Mouse (Mus musculus): ENCODE measurements around the gene Atp8b2. TPM values are rescaled to one million over a fixed set of nuclear protein-coding genes. Genes with fewer than 3 reads are reported as not detected.

The Atp8b2 gene
- polyA plus RNA-seq, 1 experiment from 2014 or later, result 14.7 TPM

- WGBS, result 90% methylated on average over 6 of the region's 6 CpGs
- no peak overlapping the region for H3K27ac ChIP-seq (replicated peaks; ENCODE audit: low read depth, low read length)
- H3K4me2 ChIP-seq (ENCODE audit: low read length), result no peak overlapping the region
- no peak overlapping the region for H3K4me3 ChIP-seq (replicated peaks; ENCODE audit: low read depth, low read length)
- DNase-seq (no peak), ATAC-seq (ENCODE audit: low FRiP score, low TSS enrichment) (no peak)
- no peak overlapping the region for H3K9ac ChIP-seq (replicated peaks; ENCODE audit: low read length)
- H3K4me1 ChIP-seq (ENCODE audit: control insufficient read depth, insufficient read depth, low read length), result no peaks in the 10 kb centered on the region
- H3K9me3 ChIP-seq (ENCODE audit: control insufficient read depth, low read length), result no peaks in the 10 kb centered on the region
- H3K27me3 ChIP-seq (ENCODE audit: control insufficient read depth, insufficient read depth, low read length), result no peaks in the 10 kb centered on the region
- H3K36me3 ChIP-seq (ENCODE audit: control insufficient read depth, insufficient read depth, low read length), result peaks cover 98% of the 10 kb centered on the region
Measured at GRCm38 (mm10) chr3:89948655-89949054, 14.7 kb downstream of the Atp8b2 start.

DNA sequence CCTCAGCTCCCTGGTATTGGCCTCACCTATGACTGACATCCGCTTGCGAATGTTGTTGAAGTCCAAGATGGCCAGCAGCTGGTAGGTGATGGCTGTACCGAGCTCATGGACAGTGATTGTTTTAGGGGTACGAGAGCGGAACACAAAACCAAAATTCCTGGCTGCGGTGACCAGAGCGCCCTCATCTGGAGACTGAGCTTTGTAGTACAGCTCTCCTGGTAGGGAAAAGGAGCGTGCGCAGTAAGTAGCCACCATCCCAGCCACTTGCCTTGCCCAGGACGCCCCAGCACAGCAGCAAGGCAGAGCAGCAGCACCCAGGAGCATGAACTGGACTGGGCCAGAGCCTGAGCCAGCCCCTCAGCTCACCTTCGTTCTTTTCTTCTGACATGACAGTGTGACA lies 15.3 kb downstream of the Atp8b2 start:
- ATAC-seq (ENCODE audit: low FRiP score, low TSS enrichment) (no peak), DNase-seq (no peak)
- Histone ChIP-seq H3K4me2 (ENCODE audit: low read length) (no peak overlapping the region), H3K4me1 (ENCODE audit: control insufficient read depth, insufficient read depth, low read length) (no peaks in the 10 kb centered on the region), H3K9ac (replicated peaks; ENCODE audit: low read length) (no peak overlapping the region), H3K27ac (replicated peaks; ENCODE audit: low read depth, low read length) (no peak overlapping the region), H3K36me3 (ENCODE audit: control insufficient read depth, insufficient read depth, low read length) (peaks cover 100% of the 10 kb centered on the region), H3K4me3 (replicated peaks; ENCODE audit: low read depth, low read length) (no peak overlapping the region), H3K9me3 (ENCODE audit: control insufficient read depth, low read length) (no peaks in the 10 kb centered on the region), H3K27me3 (ENCODE audit: control insufficient read depth, insufficient read depth, low read length) (no peaks in the 10 kb centered on the region)
- 86% methylated on average over 11 of the region's 11 CpGs for WGBS

DNA sequence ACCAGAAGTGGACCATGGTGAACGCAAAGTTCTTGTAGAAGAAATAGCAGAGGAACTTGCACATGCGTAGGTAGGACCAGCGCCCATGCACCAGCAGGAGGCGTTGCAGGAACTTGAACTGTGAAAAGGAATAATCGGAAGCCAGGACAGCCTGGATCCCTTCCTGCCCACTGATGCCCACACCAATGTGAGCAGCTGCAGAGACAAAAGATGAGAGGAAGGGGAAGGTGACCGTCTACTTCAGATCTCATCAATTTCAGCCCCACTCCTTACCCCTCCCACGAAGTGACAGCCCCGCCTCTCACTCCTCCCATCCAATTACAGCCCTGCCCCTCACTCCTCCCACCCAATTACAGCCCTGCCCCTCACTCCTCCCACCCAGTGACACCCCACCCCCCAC lies 18.3 kb downstream of the Atp8b2 start:
- no peak overlapping the region for H3K4me3 ChIP-seq (replicated peaks; ENCODE audit: low read depth, low read length)
- no peak overlapping the region for H3K4me2 ChIP-seq (ENCODE audit: low read length)
- no peak for ATAC-seq (ENCODE audit: low FRiP score, low TSS enrichment)
- H3K27me3 ChIP-seq (ENCODE audit: control insufficient read depth, insufficient read depth, low read length), result no peaks in the 10 kb centered on the region
- no peak overlapping the region for H3K9ac ChIP-seq (replicated peaks; ENCODE audit: low read length)
- H3K4me1 ChIP-seq (ENCODE audit: control insufficient read depth, insufficient read depth, low read length), result no peaks in the 10 kb centered on the region
- no peaks in the 10 kb centered on the region for H3K9me3 ChIP-seq (ENCODE audit: control insufficient read depth, low read length)
- no peak overlapping the region for H3K27ac ChIP-seq (replicated peaks; ENCODE audit: low read depth, low read length)
- WGBS, result 77% methylated on average over 8 of the region's 8 CpGs
- H3K36me3 ChIP-seq (ENCODE audit: control insufficient read depth, insufficient read depth, low read length), result peaks cover 100% of the 10 kb centered on the region
- no peak for DNase-seq

DNA sequence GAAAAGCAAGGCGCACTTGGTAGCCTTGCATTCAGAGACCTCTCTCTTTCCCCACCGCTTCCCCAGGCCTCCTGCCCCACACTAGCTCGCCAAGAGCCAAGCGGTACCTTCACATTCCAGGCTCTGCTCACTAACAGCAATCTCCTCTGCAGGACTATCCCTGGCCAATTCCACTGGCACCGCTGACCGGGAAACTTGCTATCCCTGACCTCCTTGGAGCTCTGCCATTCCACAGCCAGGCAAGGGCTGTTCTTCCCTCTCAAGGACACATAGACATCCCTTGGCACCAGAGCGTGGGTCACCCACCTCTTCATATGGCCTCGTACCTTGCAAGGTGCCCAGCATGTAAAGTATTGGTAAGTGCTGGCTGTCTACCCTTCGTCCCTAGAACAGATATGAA lies 20.4 kb downstream of the Atp8b2 start:
- no peak for DNase-seq
- WGBS, result 94% methylated on average over 9 of the region's 9 CpGs
- no peak for ATAC-seq (ENCODE audit: low FRiP score, low TSS enrichment)
- Histone ChIP-seq H3K4me2 (ENCODE audit: low read length) (no peak overlapping the region), H3K4me1 (ENCODE audit: control insufficient read depth, insufficient read depth, low read length) (no peaks in the 10 kb centered on the region), H3K36me3 (ENCODE audit: control insufficient read depth, insufficient read depth, low read length) (peaks cover 97% of the 10 kb centered on the region), H3K27me3 (ENCODE audit: control insufficient read depth, insufficient read depth, low read length) (no peaks in the 10 kb centered on the region), H3K4me3 (replicated peaks; ENCODE audit: low read depth, low read length) (no peak overlapping the region), H3K27ac (replicated peaks; ENCODE audit: low read depth, low read length) (no peak overlapping the region), H3K9me3 (ENCODE audit: control insufficient read depth, low read length) (no peaks in the 10 kb centered on the region), H3K9ac (replicated peaks; ENCODE audit: low read length) (no peak overlapping the region)

GRCm38 (mm10) chr3:89936495-89936894 lies 26.8 kb downstream of the Atp8b2 start:
- Histone ChIP-seq H3K4me2 (ENCODE audit: low read length) (no peak overlapping the region), H3K9me3 (ENCODE audit: control insufficient read depth, low read length) (no peaks in the 10 kb centered on the region), H3K27ac (replicated peaks; ENCODE audit: low read depth, low read length) (no peak overlapping the region), H3K27me3 (ENCODE audit: control insufficient read depth, insufficient read depth, low read length) (no peaks in the 10 kb centered on the region), H3K4me1 (ENCODE audit: control insufficient read depth, insufficient read depth, low read length) (no peaks in the 10 kb centered on the region), H3K36me3 (ENCODE audit: control insufficient read depth, insufficient read depth, low read length) (peaks cover 45% of the 10 kb centered on the region), H3K9ac (replicated peaks; ENCODE audit: low read length) (no peak overlapping the region), H3K4me3 (replicated peaks; ENCODE audit: low read depth, low read length) (no peak overlapping the region)
- WGBS, result 96% methylated on average over 3 of the region's 3 CpGs
- ATAC-seq (ENCODE audit: low FRiP score, low TSS enrichment) (no peak), DNase-seq (no peak)

GRCm38 (mm10) chr3:89932925-89933324 lies 30.4 kb downstream of the Atp8b2 start:
- H3K27ac ChIP-seq (replicated peaks; ENCODE audit: low read depth, low read length), result no peak overlapping the region
- ATAC-seq (ENCODE audit: low FRiP score, low TSS enrichment), result no peak
- H3K9me3 ChIP-seq (ENCODE audit: control insufficient read depth, low read length), result no peaks in the 10 kb centered on the region
- DNase-seq, result no peak
- H3K9ac ChIP-seq (replicated peaks; ENCODE audit: low read length), result no peak overlapping the region
- H3K4me2 ChIP-seq (ENCODE audit: low read length), result no peak overlapping the region
- H3K36me3 ChIP-seq (ENCODE audit: control insufficient read depth, insufficient read depth, low read length), result peaks cover 13% of the 10 kb centered on the region
- H3K4me3 ChIP-seq (replicated peaks; ENCODE audit: low read depth, low read length), result no peak overlapping the region
- WGBS, result 95% methylated on average over 2 of the region's 2 CpGs
- H3K4me1 ChIP-seq (ENCODE audit: control insufficient read depth, insufficient read depth, low read length), result no peaks in the 10 kb centered on the region
- H3K27me3 ChIP-seq (ENCODE audit: control insufficient read depth, insufficient read depth, low read length), result no peaks in the 10 kb centered on the region

DNA sequence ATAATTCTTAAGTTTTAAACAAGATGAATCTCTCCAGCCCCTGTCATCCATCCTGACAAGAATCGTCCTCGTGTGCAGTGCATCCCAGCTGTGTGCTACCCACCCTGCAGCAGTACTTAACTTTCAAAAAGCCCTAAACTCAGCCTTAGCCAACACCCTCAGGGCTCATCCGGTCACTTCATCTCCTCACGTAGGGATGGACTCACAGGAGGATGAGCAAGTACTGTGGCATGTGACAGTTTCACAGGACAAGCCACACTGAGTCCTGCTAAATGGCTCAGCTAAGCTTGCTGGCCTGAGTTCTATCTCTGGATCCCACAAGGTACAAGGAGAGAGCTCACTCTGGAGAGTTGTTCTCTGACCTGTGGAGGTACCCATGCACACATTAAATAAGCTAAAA lies 34.4 kb downstream of the Atp8b2 start:
- no peak for ATAC-seq (ENCODE audit: low FRiP score, low TSS enrichment)
- no peaks in the 10 kb centered on the region for H3K27me3 ChIP-seq (ENCODE audit: control insufficient read depth, insufficient read depth, low read length)
- no peaks in the 10 kb centered on the region for H3K4me1 ChIP-seq (ENCODE audit: control insufficient read depth, insufficient read depth, low read length)
- WGBS, result 83% methylated on average over 4 of the region's 4 CpGs
- DNase-seq, result no peak
- no peak overlapping the region for H3K27ac ChIP-seq (replicated peaks; ENCODE audit: low read depth, low read length)
- H3K4me3 ChIP-seq (replicated peaks; ENCODE audit: low read depth, low read length), result no peak overlapping the region
- no peaks in the 10 kb centered on the region for H3K9me3 ChIP-seq (ENCODE audit: control insufficient read depth, low read length)
- no peak overlapping the region for H3K9ac ChIP-seq (replicated peaks; ENCODE audit: low read length)
- H3K4me2 ChIP-seq (ENCODE audit: low read length), result no peak overlapping the region
- no peaks in the 10 kb centered on the region for H3K36me3 ChIP-seq (ENCODE audit: control insufficient read depth, insufficient read depth, low read length)

DNA sequence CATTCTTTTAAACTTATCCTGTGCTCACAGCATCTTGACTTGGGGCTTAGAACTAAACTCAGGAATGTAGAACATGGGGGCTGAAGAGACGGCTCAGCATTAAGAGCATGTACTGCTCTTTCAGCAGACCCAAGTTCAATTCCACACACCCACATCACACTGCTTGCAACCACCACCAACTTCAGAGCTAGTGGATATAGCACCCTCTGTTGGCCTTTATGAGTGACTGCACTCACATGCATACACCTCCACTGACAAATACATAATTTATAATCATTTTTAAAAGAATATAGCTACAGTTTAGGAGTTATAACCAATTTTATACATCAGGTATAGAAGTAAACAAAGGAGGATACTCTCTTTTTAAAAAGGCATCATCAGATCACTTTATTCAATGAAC lies 36.9 kb downstream of the Atp8b2 start:
- DNase-seq, result no peak
- no peak overlapping the region for H3K9ac ChIP-seq (replicated peaks; ENCODE audit: low read length)
- H3K4me1 ChIP-seq (ENCODE audit: control insufficient read depth, insufficient read depth, low read length), result no peaks in the 10 kb centered on the region
- H3K27me3 ChIP-seq (ENCODE audit: control insufficient read depth, insufficient read depth, low read length), result no peaks in the 10 kb centered on the region
- ATAC-seq (ENCODE audit: low FRiP score, low TSS enrichment), result no peak
- no peaks in the 10 kb centered on the region for H3K36me3 ChIP-seq (ENCODE audit: control insufficient read depth, insufficient read depth, low read length)
- 97% methylated on average over 1 of the region's 1 CpGs for WGBS
- no peak overlapping the region for H3K4me3 ChIP-seq (replicated peaks; ENCODE audit: low read depth, low read length)
- no peak overlapping the region for H3K27ac ChIP-seq (replicated peaks; ENCODE audit: low read depth, low read length)
- H3K9me3 ChIP-seq (ENCODE audit: control insufficient read depth, low read length), result no peaks in the 10 kb centered on the region
- no peak overlapping the region for H3K4me2 ChIP-seq (ENCODE audit: low read length)

- Histone ChIP-seq H3K9ac (replicated peaks; ENCODE audit: low read length) (no peak overlapping the region), H3K9me3 (ENCODE audit: control insufficient read depth, low read length) (no peaks in the 10 kb centered on the region), H3K27ac (replicated peaks; ENCODE audit: low read depth, low read length) (no peak overlapping the region), H3K4me1 (ENCODE audit: control insufficient read depth, insufficient read depth, low read length) (no peaks in the 10 kb centered on the region), H3K4me3 (replicated peaks; ENCODE audit: low read depth, low read length) (no peak overlapping the region), H3K27me3 (ENCODE audit: control insufficient read depth, insufficient read depth, low read length) (no peaks in the 10 kb centered on the region), H3K36me3 (ENCODE audit: control insufficient read depth, insufficient read depth, low read length) (no peaks in the 10 kb centered on the region), H3K4me2 (ENCODE audit: low read length) (no peak overlapping the region)
- WGBS, result 66% methylated on average over 6 of the region's 6 CpGs
- DNase-seq, result no peak
- no peak for ATAC-seq (ENCODE audit: low FRiP score, low TSS enrichment)
Measured at GRCm38 (mm10) chr3:89920711-89921110, 42.6 kb downstream of the Atp8b2 start.
